Mouse (Mus musculus) hindbrain, embryonic 15.5 days (tissue): ENCODE measurements around the gene Cct3. TPM values are rescaled to one million over a fixed set of nuclear protein-coding genes. Genes with fewer than 3 reads are reported as not detected.

Experiments used
- ATAC-seq: fragments of 200-750 bp; cut with Nextera tagmentation; 2 replicates; pipeline ENCODE4 v1.8.0; 2017; ENCODE audit warnings: low read depth, moderate number of reproducible peaks, moderate TSS enrichment; ENCODE audit not compliant: low FRiP score
- H3K27ac ChIP-seq: fragments of 300-500 bp; sonication (generic); replicated peaks from 2 replicates; pipeline ENCODE4 v1.5.1; 2015; ENCODE audit warnings: mild to moderate bottlenecking, inconsistent platforms
- H3K27me3 ChIP-seq: fragments of 300-500 bp; sonication (generic); 2 replicates; pipeline ENCODE4 v1.6.1; 2015; ENCODE audit warnings: control low read depth, inconsistent platforms
- H3K36me3 ChIP-seq: fragments of 300-500 bp; sonication (generic); 2 replicates; pipeline ENCODE4 v1.6.1; 2015; ENCODE audit warnings: control low read depth, inconsistent platforms
- H3K4me1 ChIP-seq: fragments of 300-500 bp; sonication (generic); replicated peaks from 2 replicates; pipeline ENCODE4 v1.6.1; 2015; ENCODE audit warnings: control low read depth, inconsistent platforms
- H3K4me2 ChIP-seq: fragments of 300-500 bp; sonication (generic); 2 replicates; pipeline ENCODE4 v1.6.1; 2015; ENCODE audit warnings: moderate library complexity, mild to moderate bottlenecking, inconsistent platforms
- H3K4me3 ChIP-seq: fragments of 300-500 bp; sonication (generic); 2 replicates; pipeline ENCODE4 v1.5.1; 2015; ENCODE audit warnings: mild to moderate bottlenecking, inconsistent platforms
- H3K9ac ChIP-seq: fragments of 300-500 bp; sonication (generic); 2 replicates; pipeline ENCODE4 v1.6.1; 2015; ENCODE audit warnings: inconsistent platforms
- H3K9me3 ChIP-seq: fragments of 300-500 bp; sonication (generic); 2 replicates; pipeline ENCODE4 v1.6.1; 2016; ENCODE audit warnings: control low read depth, inconsistent platforms
- WGBS: fragments of 180-500 bp; shearing (Covaris S2); methylation state at CpG from one replicate; pipeline ENCODE4 v1.1.7; 2015; 5-methylcytosine and 5-hydroxymethylcytosine counted together
- polyA plus RNA-seq: library from polyadenylated mRNA; unstranded; fragments of >200 nt; fragmentation: Nextera tagmentation; extraction: Ambion mirVana; gene quantifications from 2 replicates; pipeline ENCODE4 v1.2.1, GENCODE M21; 2015

The Cct3 gene
- polyA plus RNA-seq, 1 experiment from 2014 or later, result 446 TPM

GRCm38 (mm10) chr3:88297321-88297851 lies 470 bp downstream of the Cct3 start:
- Histone ChIP-seq H3K27ac (peak overlapping the region; percentile 94), H3K27me3 (no peaks in the 10 kb centered on the region), H3K4me3 (peak overlapping the region; percentile 76), H3K36me3 (peaks cover 32% of the 10 kb centered on the region), H3K9ac (peak overlapping the region; percentile 85), H3K4me2 (peak overlapping the region; percentile 78), H3K4me1 (peaks cover 26% of the 10 kb centered on the region), H3K9me3 (no peaks in the 10 kb centered on the region)
- ATAC-seq, result no peak
- under 1% methylated on average over 30 of the region's 30 CpGs for WGBS

GRCm38 (mm10) chr3:88299172-88299571 lies 2.3 kb downstream of the Cct3 start:
- Histone ChIP-seq H3K9me3 (no peaks in the 10 kb centered on the region), H3K4me1 (peaks cover 26% of the 10 kb centered on the region), H3K27ac (no peak overlapping the region), H3K4me2 (no peak overlapping the region), H3K36me3 (peaks cover 47% of the 10 kb centered on the region), H3K9ac (no peak overlapping the region), H3K4me3 (no peak overlapping the region), H3K27me3 (no peaks in the 10 kb centered on the region)
- no peak for ATAC-seq
- WGBS, result 93% methylated on average over 1 of the region's 1 CpGs

- Histone ChIP-seq H3K4me3 (peak within 1 kb of the TSS; percentile 49), H3K4me1 (peaks cover 15% of the 10 kb centered on the region), H3K9ac (peak within 1 kb of the TSS; percentile 49), H3K27me3 (no peaks in the 10 kb centered on the region), H3K36me3 (peaks cover 42% of the 10 kb centered on the region), H3K4me2 (peak within 1 kb of the TSS; percentile 70), H3K27ac (no peak within 1 kb of the TSS), H3K9me3 (no peaks in the 10 kb centered on the region)
- ATAC-seq, result peak; percentile 87
- WGBS, result 1% methylated on average over 10 of the region's 10 CpGs
These were observed 28.1 kb downstream of the Cct3 start, which contains the start of gene Glmp for GRCm38 (mm10) chr3:88324951-88325405. Gene Glmp (plus strand): TSS chr3:88325023.

GRCm38 (mm10) chr3:88328956-88329355 lies 32.0 kb downstream of the Cct3 start:
- no peak for ATAC-seq
- H3K9ac ChIP-seq, result no peak overlapping the region
- H3K27ac ChIP-seq, result no peak overlapping the region
- H3K4me2 ChIP-seq, result no peak overlapping the region
- 70% methylated on average over 5 of the region's 5 CpGs for WGBS
- H3K27me3 ChIP-seq, result no peaks in the 10 kb centered on the region
- peaks cover 6% of the 10 kb centered on the region; the same call in 1 of the 2 replicates for H3K36me3 ChIP-seq
- H3K4me3 ChIP-seq, result no peak overlapping the region
- H3K4me1 ChIP-seq, result peaks cover 15% of the 10 kb centered on the region
- H3K9me3 ChIP-seq, result no peaks in the 10 kb centered on the region

GRCm38 (mm10) chr3:88331282-88331681 lies 34.4 kb downstream of the Cct3 start:
- H3K27me3 ChIP-seq, result no peaks in the 10 kb centered on the region
- peaks cover 6% of the 10 kb centered on the region; the same call in 1 of the 2 replicates for H3K36me3 ChIP-seq
- no peak for ATAC-seq
- no peak overlapping the region for H3K4me2 ChIP-seq
- WGBS, result 26% methylated on average over 2 of the region's 2 CpGs
- H3K4me3 ChIP-seq, result no peak overlapping the region
- peaks cover 9% of the 10 kb centered on the region for H3K4me1 ChIP-seq
- no peaks in the 10 kb centered on the region for H3K9me3 ChIP-seq
- H3K9ac ChIP-seq, result no peak overlapping the region
- H3K27ac ChIP-seq, result no peak overlapping the region

- H3K9me3 ChIP-seq, result no peaks in the 10 kb centered on the region
- WGBS, result 68% methylated on average over 12 of the region's 12 CpGs
- H3K27me3 ChIP-seq, result no peaks in the 10 kb centered on the region
- no peak overlapping the region for H3K4me3 ChIP-seq
- no peak overlapping the region for H3K9ac ChIP-seq
- no peaks in the 10 kb centered on the region for H3K36me3 ChIP-seq
- H3K4me1 ChIP-seq, result peaks cover 27% of the 10 kb centered on the region
- no peak overlapping the region for H3K27ac ChIP-seq
- H3K4me2 ChIP-seq, result no peak overlapping the region
- no peak for ATAC-seq
These were observed 37.2 kb downstream of the Cct3 start for GRCm38 (mm10) chr3:88334029-88334658.

GRCm38 (mm10) chr3:88334902-88335435 lies 38.1 kb downstream of the Cct3 start:
- H3K4me3 ChIP-seq, result peak overlapping the region; percentile 62
- H3K9me3 ChIP-seq, result no peaks in the 10 kb centered on the region
- no peaks in the 10 kb centered on the region for H3K36me3 ChIP-seq
- peak overlapping the region; percentile 78 for H3K4me2 ChIP-seq
- no peaks in the 10 kb centered on the region for H3K27me3 ChIP-seq
- H3K9ac ChIP-seq, result peak overlapping the region; percentile 79
- peaks cover 27% of the 10 kb centered on the region for H3K4me1 ChIP-seq
- ATAC-seq, result no peak
- peak overlapping the region; percentile 95; the same call in 1 of the 2 replicates for H3K27ac ChIP-seq
- WGBS, result 35% methylated on average over 3 of the region's 3 CpGs

GRCm38 (mm10) chr3:88335436-88336053 lies 38.6 kb downstream of the Cct3 start:
- peaks cover 27% of the 10 kb centered on the region for H3K4me1 ChIP-seq
- H3K36me3 ChIP-seq, result no peaks in the 10 kb centered on the region
- peak; percentile 52; the same call in 1 of the 2 replicates for ATAC-seq
- peak overlapping the region; percentile 95 for H3K27ac ChIP-seq
- peak overlapping the region; percentile 78 for H3K4me2 ChIP-seq
- no peaks in the 10 kb centered on the region for H3K27me3 ChIP-seq
- peak overlapping the region; percentile 62 for H3K4me3 ChIP-seq
- peak overlapping the region; percentile 79 for H3K9ac ChIP-seq
- WGBS, result under 1% methylated on average over 27 of the region's 27 CpGs
- H3K9me3 ChIP-seq, result no peaks in the 10 kb centered on the region

- WGBS, result 2% methylated on average over 65 of the region's 66 CpGs
- no peaks in the 10 kb centered on the region for H3K36me3 ChIP-seq
- peak; percentile 96 for ATAC-seq
- H3K9me3 ChIP-seq, result no peaks in the 10 kb centered on the region
- H3K9ac ChIP-seq, result peak within 1 kb of the TSS; percentile 79
- H3K4me3 ChIP-seq, result peak within 1 kb of the TSS; percentile 62
- no peaks in the 10 kb centered on the region for H3K27me3 ChIP-seq
- H3K4me2 ChIP-seq, result peak within 1 kb of the TSS; percentile 78
- H3K4me1 ChIP-seq, result peaks cover 27% of the 10 kb centered on the region
- peak within 1 kb of the TSS; percentile 95 for H3K27ac ChIP-seq
These were observed 39.4 kb downstream of the Cct3 start, which contains the start of the genes Tmem79 and Smg5 for GRCm38 (mm10) chr3:88336058-88337013. Gene Tmem79 (minus strand): TSS chr3:88336148. Gene Smg5 (plus strand): TSS chr3:88336260.

- H3K27me3 ChIP-seq, result no peaks in the 10 kb centered on the region
- peaks cover 27% of the 10 kb centered on the region for H3K4me1 ChIP-seq
- no peak overlapping the region for H3K27ac ChIP-seq
- no peak for ATAC-seq
- H3K9ac ChIP-seq, result peak overlapping the region; percentile 5; the same call in 1 of the 2 replicates
- no peaks in the 10 kb centered on the region for H3K9me3 ChIP-seq
- WGBS, result 80% methylated on average over 11 of the region's 11 CpGs
- H3K36me3 ChIP-seq, result peaks cover 5% of the 10 kb centered on the region
- H3K4me3 ChIP-seq, result 0 out of 2 replicates have a peak overlapping the region, but pooled peaks have one; percentile 62
- H3K4me2 ChIP-seq, result peak overlapping the region; percentile 78
These were observed 40.6 kb downstream of the Cct3 start for GRCm38 (mm10) chr3:88337367-88338020.

- Histone ChIP-seq H3K4me2 (no peak overlapping the region), H3K4me1 (peaks cover 27% of the 10 kb centered on the region), H3K36me3 (peaks cover 14% of the 10 kb centered on the region), H3K9ac (no peak overlapping the region), H3K27ac (no peak overlapping the region), H3K9me3 (no peaks in the 10 kb centered on the region), H3K4me3 (no peak overlapping the region), H3K27me3 (no peaks in the 10 kb centered on the region)
- ATAC-seq, result no peak
- 96% methylated on average over 7 of the region's 7 CpGs for WGBS
These were observed 41.4 kb downstream of the Cct3 start for GRCm38 (mm10) chr3:88338316-88338715.
